Mouse (Mus musculus) central nervous system, embryonic 11.5 days (tissue): Measurements from ENCODE around the gene Lrig2. TPM values are rescaled to one million over a fixed set of nuclear protein-coding genes. Genes with fewer than 3 reads are reported as not detected.

Experiments
- polyA plus RNA-seq: library from polyadenylated mRNA; depleted of rRNA; stranded (reverse); fragments of >200 nt; gene quantifications from 2 replicates; pipeline ENCODE4 v1.2.3, GENCODE M21; 2012; rRNA removed

Gene Lrig2
- polyA plus RNA-seq, result 12.6 and 20.3 TPM in 2 replicates

DNA sequence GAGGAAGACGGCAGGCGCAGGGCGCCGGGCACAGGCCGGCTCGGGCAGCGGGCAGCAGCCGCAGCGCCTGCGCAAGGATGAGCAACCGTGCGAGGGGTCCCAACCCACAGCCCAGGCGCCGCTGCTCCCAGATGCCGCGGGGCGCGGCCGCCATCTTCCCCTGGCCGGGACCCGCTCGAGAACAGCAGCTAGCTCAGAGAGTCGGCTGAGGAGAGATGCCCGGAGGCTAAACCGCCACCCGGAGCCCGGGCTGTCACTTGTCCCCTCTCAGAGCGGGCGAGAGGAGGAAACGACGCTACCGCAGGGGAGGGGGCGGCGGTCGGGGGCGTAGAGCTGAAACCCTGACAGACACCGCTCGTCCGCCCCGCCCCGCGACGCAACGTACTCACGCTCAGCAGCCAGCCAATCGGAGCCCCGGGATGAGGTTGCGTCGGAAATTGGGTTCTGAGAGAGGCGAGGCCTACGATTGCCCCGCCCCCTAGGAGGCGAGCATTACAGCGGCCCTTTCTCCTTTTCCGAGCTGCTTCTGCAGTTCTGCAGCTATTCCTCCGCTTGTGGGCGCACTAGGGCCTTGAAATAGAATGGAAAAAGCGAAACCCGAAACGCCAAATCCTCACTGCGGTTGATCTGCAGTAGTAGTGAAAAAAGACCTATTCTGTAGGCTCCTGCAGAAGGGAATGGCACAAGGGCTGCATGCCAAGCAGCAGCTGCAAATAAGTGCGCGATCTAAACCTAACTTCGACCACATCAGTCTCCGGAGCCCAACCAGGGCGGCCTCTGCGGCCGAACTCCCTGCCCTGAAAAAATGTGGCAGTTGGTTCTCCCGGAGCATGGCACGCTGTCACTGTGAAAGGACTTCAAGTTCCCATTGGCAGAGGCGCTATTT lies at the start of gene Lrig2:
Gene Lrig2 (minus strand): TSS at position 381 of the 886 bp plus-strand sequence.

Other genes starting within 250 kb of the Lrig2 start
- gene Slc16a1, start 126.8 kb upstream of the Lrig2 start, polyA plus RNA-seq, result 22.6 and 23.5 TPM in 2 replicates